Mouse (Mus musculus) hindbrain, embryonic 16.5 days (tissue): ENCODE results near the gene Tedc1. TPM values are rescaled to one million over a fixed set of nuclear protein-coding genes. Genes with fewer than 3 reads are reported as not detected.

ENCODE experiments used
- ATAC-seq: fragments of 200-750 bp; cut with Nextera tagmentation; 2 replicates; pipeline ENCODE4 v1.8.0; 2017; ENCODE audit warnings: moderate TSS enrichment, moderate library complexity
- H3K27ac ChIP-seq: fragments of 300-500 bp; sonication (generic); 2 replicates; pipeline ENCODE4 v1.5.1; 2014; ENCODE audit warnings: low read depth, mild to moderate bottlenecking, control low read depth, low read length, moderate library complexity
- H3K27me3 ChIP-seq: fragments of 300-500 bp; sonication (generic); replicated peaks from 2 replicates; pipeline ENCODE4 v1.6.1; 2014; ENCODE audit warnings: low read length; ENCODE audit not compliant: control insufficient read depth, insufficient read depth
- H3K36me3 ChIP-seq: fragments of 300-500 bp; sonication (generic); 2 replicates; pipeline ENCODE4 v1.6.1; 2014; ENCODE audit warnings: mild to moderate bottlenecking, low read length, moderate library complexity, mixed read lengths; ENCODE audit not compliant: control insufficient read depth, insufficient read depth
- H3K4me1 ChIP-seq: fragments of 300-500 bp; sonication (generic); 2 replicates; pipeline ENCODE4 v1.6.1; 2014; ENCODE audit warnings: low read depth, low read length; ENCODE audit not compliant: control insufficient read depth, insufficient read depth
- H3K4me2 ChIP-seq: fragments of 300-500 bp; sonication (generic); 2 replicates; pipeline ENCODE4 v1.6.1; 2014; ENCODE audit warnings: mild to moderate bottlenecking, low read length, control low read depth, moderate library complexity
- H3K4me3 ChIP-seq: fragments of 300-500 bp; sonication (generic); 2 replicates; pipeline ENCODE4 v1.5.1; 2014; ENCODE audit warnings: mild to moderate bottlenecking, low read length, control low read depth, moderate library complexity
- H3K9ac ChIP-seq: fragments of 300-500 bp; sonication (generic); 2 replicates; pipeline ENCODE4 v1.6.1; 2014; ENCODE audit warnings: low read depth, mild to moderate bottlenecking, control low read depth, low read length, moderate library complexity
- H3K9me3 ChIP-seq: fragments of 300-500 bp; sonication (generic); 2 replicates; pipeline ENCODE4 v1.6.1; 2014; ENCODE audit warnings: mild to moderate bottlenecking, low read length, moderate library complexity; ENCODE audit not compliant: control insufficient read depth
- WGBS: fragments of 180-500 bp; shearing (Covaris S2); extraction: QIAGEN DNeasy Blood & Tissue Kit; methylation state at CpG from one replicate; pipeline ENCODE4 v1.1.7; 2014; 5-methylcytosine and 5-hydroxymethylcytosine counted together
- polyA plus RNA-seq: library from polyadenylated mRNA; unstranded; fragments of >200 nt; fragmentation: Nextera tagmentation; extraction: Ambion mirVana; gene quantifications from 2 replicates; pipeline ENCODE4 v1.2.1, GENCODE M21; 2015

Tedc1 gene
- polyA plus RNA-seq, 1 experiment from 2014 or later: 14.5 TPM

DNA sequence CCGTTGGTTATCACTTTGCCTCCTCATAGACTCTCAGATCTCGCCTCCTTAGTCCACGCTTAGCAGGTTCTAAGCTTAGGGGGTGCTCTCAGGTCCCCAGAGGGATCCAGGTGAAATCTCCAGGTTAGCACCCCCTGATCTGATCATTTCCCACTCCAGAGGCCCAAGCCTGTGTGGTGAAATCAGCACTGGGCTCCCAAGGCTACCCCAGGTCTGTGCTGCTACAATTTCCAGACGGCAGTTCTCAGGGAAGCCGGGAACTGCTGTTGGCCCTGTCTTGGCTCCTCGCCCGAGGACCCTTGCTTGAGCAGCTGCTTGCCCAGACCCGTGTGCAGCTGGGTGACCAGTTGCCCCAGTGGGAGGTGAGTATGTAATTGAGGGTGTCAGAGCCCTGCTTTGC is 781 bp downstream of the Tedc1 start:
- H3K9ac ChIP-seq: peak overlapping the region; percentile 67; the same call in 1 of the 2 replicates
- H3K4me3 ChIP-seq: peak overlapping the region; percentile 74
- H3K27me3 ChIP-seq: peaks cover 7% of the 10 kb centered on the region
- no peak overlapping the region for H3K27ac ChIP-seq
- H3K4me1 ChIP-seq: peaks cover 18% of the 10 kb centered on the region
- 31% methylated on average over 8 of the region's 8 CpGs for WGBS
- no peak for ATAC-seq
- H3K36me3 ChIP-seq: no peaks in the 10 kb centered on the region
- H3K9me3 ChIP-seq: no peaks in the 10 kb centered on the region
- H3K4me2 ChIP-seq: peak overlapping the region; percentile 93

DNA sequence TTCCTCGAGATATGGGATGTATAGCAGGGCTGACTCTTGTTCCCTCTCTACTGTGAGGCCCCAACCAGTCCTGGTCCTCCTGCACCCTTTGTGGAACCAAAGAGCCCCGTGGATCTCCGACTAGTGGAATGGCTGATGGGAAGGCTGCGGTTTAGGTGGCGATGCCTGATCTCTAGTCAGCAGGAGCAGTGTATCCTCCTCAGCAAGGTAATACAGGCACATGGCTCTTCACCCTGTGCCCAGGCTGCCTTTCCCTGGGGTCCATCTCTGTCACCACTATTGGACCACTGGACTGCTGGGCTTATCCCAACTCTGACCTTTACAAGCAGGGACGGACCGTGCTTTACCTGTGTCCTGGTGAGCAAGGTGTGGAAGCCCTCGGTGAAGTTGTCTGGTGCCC is 1.3 kb downstream of the Tedc1 start:
- H3K4me1 ChIP-seq: peaks cover 17% of the 10 kb centered on the region
- no peak overlapping the region; the same call in 1 of the 2 replicates for H3K4me2 ChIP-seq
- peaks cover 3% of the 10 kb centered on the region; the same call in 1 of the 2 replicates for H3K27me3 ChIP-seq
- H3K9me3 ChIP-seq: no peaks in the 10 kb centered on the region
- no peak overlapping the region for H3K9ac ChIP-seq
- H3K36me3 ChIP-seq: no peaks in the 10 kb centered on the region
- 96% methylated on average over 8 of the region's 8 CpGs for WGBS
- no peak for ATAC-seq
- no peak overlapping the region for H3K27ac ChIP-seq
- no peak overlapping the region for H3K4me3 ChIP-seq

DNA sequence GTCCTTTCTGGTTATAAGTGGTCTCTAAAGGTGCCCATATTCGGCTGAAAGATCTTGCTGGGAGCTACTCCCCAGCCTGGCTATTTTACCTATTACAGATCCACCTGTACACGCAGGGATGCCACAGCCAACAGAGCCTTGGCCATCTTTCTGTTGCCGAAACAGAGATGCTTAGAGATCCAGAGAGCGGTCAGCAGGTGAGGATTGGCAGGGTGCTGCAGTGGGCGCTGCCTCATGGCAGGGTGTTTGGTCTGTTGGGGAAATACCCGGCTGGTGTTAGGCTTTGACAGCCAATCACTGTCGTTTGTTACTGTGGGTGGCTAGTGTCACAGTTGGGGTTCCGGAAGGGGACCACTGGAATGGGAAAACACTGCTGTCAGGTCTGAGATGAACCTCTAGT is 1.8 kb downstream of the Tedc1 start:
- H3K4me1 ChIP-seq: peaks cover 17% of the 10 kb centered on the region
- 95% methylated on average over 8 of the region's 8 CpGs for WGBS
- no peak for ATAC-seq
- 0 out of 2 replicates have a peak, but pooled peaks cover 3% of the 10 kb centered on the region for H3K27me3 ChIP-seq
- H3K27ac ChIP-seq: no peak overlapping the region
- no peak overlapping the region for H3K9ac ChIP-seq
- no peaks in the 10 kb centered on the region for H3K9me3 ChIP-seq
- no peak overlapping the region for H3K4me2 ChIP-seq
- no peak overlapping the region for H3K4me3 ChIP-seq
- H3K36me3 ChIP-seq: no peaks in the 10 kb centered on the region

DNA sequence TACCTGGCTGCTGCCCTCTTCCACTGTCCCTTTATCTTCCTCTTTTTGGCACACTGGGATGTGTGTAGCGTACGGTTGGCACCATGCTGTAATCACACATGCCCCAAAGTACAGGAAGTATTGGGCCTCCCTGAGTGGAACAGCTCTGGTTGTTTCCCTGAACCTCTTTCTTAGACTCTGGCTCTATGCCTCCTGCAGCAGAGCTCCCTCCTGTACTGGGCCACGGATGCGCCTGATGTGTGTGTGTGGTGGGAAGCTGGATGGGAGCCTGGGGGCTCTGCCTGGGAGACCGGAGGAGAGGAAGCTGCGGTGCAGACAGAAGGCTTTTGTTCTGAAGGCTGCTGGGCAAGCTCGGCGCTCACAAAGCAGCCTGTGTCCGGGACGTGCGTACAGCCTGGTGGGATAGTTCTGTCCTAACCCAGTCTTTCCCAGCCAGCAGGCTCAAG is 7.4 kb downstream of the Tedc1 start:
- H3K36me3 ChIP-seq: no peaks in the 10 kb centered on the region
- peak overlapping the region; percentile 75 for H3K27ac ChIP-seq
- H3K9ac ChIP-seq: no peak overlapping the region
- 48% methylated on average over 11 of the region's 11 CpGs for WGBS
- no peaks in the 10 kb centered on the region for H3K27me3 ChIP-seq
- H3K4me1 ChIP-seq: no peaks in the 10 kb centered on the region
- peak; percentile 92 for ATAC-seq
- no peak overlapping the region for H3K4me3 ChIP-seq
- H3K4me2 ChIP-seq: no peak overlapping the region
- H3K9me3 ChIP-seq: no peaks in the 10 kb centered on the region

DNA sequence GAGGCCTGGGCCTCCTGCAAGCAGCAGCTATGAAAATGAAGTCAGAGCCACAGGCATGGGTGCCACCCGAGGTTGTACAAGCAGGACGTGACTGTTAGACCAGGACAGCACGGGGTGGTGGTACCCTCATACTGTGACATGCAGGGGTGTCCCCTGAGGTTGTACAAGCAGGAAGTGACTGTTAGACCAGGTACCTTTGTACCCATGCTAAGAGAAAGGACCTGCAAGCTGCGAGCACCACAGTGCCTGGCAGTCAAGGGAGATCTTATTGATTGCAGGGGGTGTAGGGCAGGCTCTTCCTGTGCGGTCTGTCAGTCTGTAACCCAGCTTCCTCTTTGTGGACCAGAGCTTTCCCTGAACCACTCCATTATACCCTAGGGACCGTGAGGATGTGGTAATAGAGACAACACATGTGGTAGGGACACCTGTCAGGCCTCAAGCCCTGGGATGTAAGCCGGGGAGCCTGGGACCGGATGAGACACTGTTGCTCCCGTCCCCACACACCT is 11.9 kb downstream of the Tedc1 start:
- WGBS: 88% methylated on average over 9 of the region's 9 CpGs

DNA sequence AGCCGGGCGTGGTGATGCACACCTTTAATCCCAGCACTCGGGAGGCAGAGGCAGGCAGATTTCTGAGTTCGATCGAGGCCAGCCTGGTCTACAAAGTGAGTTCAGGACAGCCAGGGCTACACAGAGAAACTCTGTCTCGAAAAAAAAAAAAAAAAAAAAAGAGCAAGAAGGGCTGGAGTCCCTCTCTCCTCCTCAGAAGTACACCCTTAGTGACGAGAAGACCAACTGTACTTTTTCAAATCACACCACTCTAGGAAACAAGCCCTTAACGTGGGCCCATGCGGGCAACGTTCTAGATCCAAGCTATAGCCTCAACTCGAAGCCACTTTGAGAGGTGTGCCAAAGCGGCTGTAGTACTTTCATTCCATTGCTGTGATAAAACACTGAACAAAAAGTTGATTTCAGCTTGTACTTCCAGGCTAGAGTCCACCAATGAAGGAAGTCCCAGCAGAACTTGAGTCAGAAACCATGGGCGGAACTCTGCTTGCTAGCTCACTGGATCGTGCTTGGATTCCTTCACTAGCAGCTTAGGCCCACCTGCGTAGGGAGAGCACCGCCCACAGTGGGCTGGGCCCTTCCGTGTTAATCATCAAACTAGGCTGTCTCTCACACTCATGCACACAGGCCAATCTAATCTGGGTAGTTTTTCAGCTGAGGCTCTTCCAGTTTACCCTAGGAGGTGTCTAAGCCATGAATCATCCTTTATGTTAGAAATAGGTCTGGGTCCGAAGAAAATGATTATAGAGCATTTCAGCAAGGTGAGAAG is 20.9 kb downstream of the Tedc1 start:
- H3K36me3 ChIP-seq: no peaks in the 10 kb centered on the region
- H3K4me3 ChIP-seq: no peak overlapping the region
- no peaks in the 10 kb centered on the region for H3K9me3 ChIP-seq
- no peaks in the 10 kb centered on the region for H3K4me1 ChIP-seq
- H3K27ac ChIP-seq: no peak overlapping the region
- H3K9ac ChIP-seq: no peak overlapping the region
- WGBS: 90% methylated on average over 18 of the region's 18 CpGs
- no peak for ATAC-seq
- no peaks in the 10 kb centered on the region for H3K27me3 ChIP-seq
- no peak overlapping the region for H3K4me2 ChIP-seq

More for the DNA sequence above, 11.9 kb downstream of the Tedc1 start:
- no peaks in the 10 kb centered on the region for H3K36me3 ChIP-seq
- no peak for ATAC-seq
- H3K4me2 ChIP-seq: no peak overlapping the region
- no peaks in the 10 kb centered on the region for H3K9me3 ChIP-seq
- H3K9ac ChIP-seq: no peak overlapping the region
- H3K4me1 ChIP-seq: no peaks in the 10 kb centered on the region
- no peak overlapping the region for H3K4me3 ChIP-seq
- H3K27ac ChIP-seq: no peak overlapping the region
- no peaks in the 10 kb centered on the region for H3K27me3 ChIP-seq

DNA sequence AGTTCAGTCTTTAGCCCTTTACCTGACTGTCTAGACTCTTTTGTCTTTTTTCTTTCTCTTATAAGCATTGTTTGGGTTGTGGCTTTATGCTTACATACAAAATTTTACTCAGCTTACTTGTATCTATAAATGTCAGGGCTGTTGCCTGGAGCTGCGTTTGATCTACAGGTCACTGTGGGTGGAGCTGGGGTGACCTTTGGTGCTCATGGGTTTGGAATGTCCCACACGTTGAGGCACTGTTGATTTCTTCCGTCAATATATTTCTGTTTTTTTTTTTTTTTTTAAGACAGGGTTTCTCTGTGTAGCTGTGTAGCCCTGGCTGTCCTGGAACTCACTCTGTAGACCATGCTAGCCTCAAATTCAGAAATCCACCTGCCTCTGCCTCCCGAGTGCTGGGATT is 24.8 kb downstream of the Tedc1 start:
- H3K9me3 ChIP-seq: no peaks in the 10 kb centered on the region
- 72% methylated on average over 4 of the region's 4 CpGs for WGBS
- peaks cover 7% of the 10 kb centered on the region for H3K4me1 ChIP-seq
- H3K4me3 ChIP-seq: no peak overlapping the region
- no peak overlapping the region for H3K27ac ChIP-seq
- H3K27me3 ChIP-seq: no peaks in the 10 kb centered on the region
- H3K36me3 ChIP-seq: no peaks in the 10 kb centered on the region
- no peak overlapping the region for H3K9ac ChIP-seq
- no peak overlapping the region for H3K4me2 ChIP-seq
- ATAC-seq: no peak

DNA sequence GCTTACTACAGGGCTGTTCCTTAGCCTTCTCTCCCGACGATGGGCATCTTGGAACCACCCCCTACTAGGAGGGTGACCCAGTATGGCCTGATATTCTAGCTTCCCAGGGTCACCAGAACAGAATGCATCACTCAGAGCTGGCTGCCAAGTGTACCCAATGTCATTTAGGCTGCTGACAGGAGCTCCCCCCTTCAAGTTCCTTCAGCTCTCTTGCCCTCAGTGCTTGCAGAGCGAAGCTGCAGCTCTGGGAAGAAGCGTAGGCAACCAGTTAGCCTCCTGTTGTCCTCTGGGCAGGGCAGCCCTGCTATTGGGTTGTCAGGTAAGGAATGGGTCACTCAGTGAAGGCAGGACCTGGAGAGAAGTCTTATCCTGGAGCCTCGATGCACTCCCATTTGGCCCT is 28.7 kb downstream of the Tedc1 start:
- H3K27ac ChIP-seq: peak overlapping the region; percentile 49; the same call in 1 of the 2 replicates
- H3K4me2 ChIP-seq: peak overlapping the region; percentile 96
- no peak for ATAC-seq
- WGBS: 64% methylated on average over 5 of the region's 5 CpGs
- no peak overlapping the region for H3K4me3 ChIP-seq
- peaks cover 4% of the 10 kb centered on the region for H3K9me3 ChIP-seq
- peak overlapping the region; percentile 95 for H3K9ac ChIP-seq
- peaks cover 26% of the 10 kb centered on the region for H3K4me1 ChIP-seq
- peaks cover 16% of the 10 kb centered on the region for H3K36me3 ChIP-seq
- H3K27me3 ChIP-seq: no peaks in the 10 kb centered on the region

DNA sequence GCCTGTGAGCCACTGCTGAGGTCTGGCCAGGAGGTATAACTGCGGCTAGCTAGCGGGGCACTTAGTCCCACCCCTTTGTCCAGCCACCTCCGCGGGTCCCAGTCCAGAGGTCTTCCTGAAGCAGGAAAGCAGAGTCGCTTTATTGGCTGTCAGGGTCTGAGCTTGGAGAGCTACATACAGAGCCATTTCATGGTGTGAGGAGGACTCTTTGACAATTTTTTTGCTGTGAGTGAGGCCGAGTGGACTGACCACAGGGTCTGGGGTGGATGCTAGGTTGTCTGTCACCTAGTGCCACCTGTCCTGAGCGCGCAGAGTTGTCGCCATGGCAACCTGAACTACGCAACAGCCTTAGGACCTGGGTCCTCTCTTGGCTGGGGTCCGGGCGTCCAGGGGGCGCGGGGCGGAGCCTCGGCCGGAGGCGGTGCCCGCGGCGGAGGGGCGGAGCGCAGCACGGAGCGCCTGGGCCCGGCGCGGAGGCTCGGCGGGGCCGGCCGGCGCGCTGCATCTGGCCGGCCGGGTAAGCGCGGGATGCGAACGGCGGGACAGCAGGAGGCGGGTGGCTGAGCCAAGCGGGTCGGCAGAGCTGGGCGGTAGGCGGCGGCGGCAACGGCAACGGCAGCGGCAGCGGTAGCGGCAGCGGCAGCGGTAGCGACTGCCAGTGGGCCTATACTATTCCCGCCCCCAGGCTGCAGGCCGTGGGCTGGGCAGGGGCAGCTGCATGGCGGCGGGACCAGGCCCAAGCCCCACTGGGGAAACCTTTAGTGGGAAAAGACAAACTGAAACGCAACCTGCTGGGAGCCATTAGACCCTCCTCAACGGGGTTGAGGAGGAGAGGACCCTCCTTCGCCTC is 29.4 kb downstream of the Tedc1 start, which contains the start of gene Tmem121:
Tmem121 (plus strand) TSS at position 489 of the 850 bp plus-strand sequence.
- peak within 1 kb of the TSS; percentile 64 for H3K27ac ChIP-seq
- peaks cover 20% of the 10 kb centered on the region for H3K36me3 ChIP-seq
- H3K9me3 ChIP-seq: peaks cover 4% of the 10 kb centered on the region
- WGBS: under 1% methylated on average over 63 of the region's 63 CpGs
- peak within 1 kb of the TSS; percentile 96 for H3K4me2 ChIP-seq
- H3K4me1 ChIP-seq: peaks cover 26% of the 10 kb centered on the region
- no peaks in the 10 kb centered on the region for H3K27me3 ChIP-seq
- peak within 1 kb of the TSS; percentile 95 for H3K9ac ChIP-seq
- ATAC-seq: peak; percentile 59
- H3K4me3 ChIP-seq: peak within 1 kb of the TSS; percentile 73
